Mouse (Mus musculus) ES-Bruce4 (cell line): ENCODE results near the gene Tmem88.

Experiments used
- CTCF ChIP-seq: IDR thresholded peaks from one replicate; pipeline ENCODE4 v1.8.1; 2011; ENCODE audit warnings: low read depth, low read length
- EP300 ChIP-seq: IDR thresholded peaks from 2 replicates; pipeline ENCODE4 v1.6.1; 2011; ENCODE audit warnings: low read depth, low read length; ENCODE audit not compliant: insufficient read depth
- POLR2A ChIP-seq: IDR thresholded peaks from one replicate; pipeline ENCODE4 v1.8.1; 2011; ENCODE audit warnings: low read length; ENCODE audit not compliant: insufficient read depth

- TF ChIP-seq EP300, result no peak
- no peak for TF ChIP-seq CTCF
- no peak for TF ChIP-seq POLR2A
Measured at GRCm38 (mm10) chr11:69400083-69400850, 2.2 kb upstream of the Tmem88 start.
